Mouse (Mus musculus): ENCODE measurements at regions not wholly inside any gene's neighbourhood (a gene's known extent, or its start where the extent isn't known, plus 50 kb on each side); places are given as distances from the start of the nearest gene placed in this dataset.

- TF ChIP-seq POLR2A (IDR thresholded peaks at IDR 0.05; ENCODE audit: low read depth, low read length) (no peak), CTCF (IDR thresholded peaks at IDR 0.05; ENCODE audit: borderline replicate concordance, insufficient read depth, low read length) (no peak)
These were observed 191.0 kb upstream of the Gm10306 start for GRCm38 (mm10) chr4:94365375-94365774.
